Mouse (Mus musculus): ENCODE measurements at regions not wholly inside any gene's neighbourhood (a gene's known extent, or its start where the extent isn't known, plus 50 kb on each side); places are given as distances from the start of the nearest gene placed in this dataset.

DNA sequence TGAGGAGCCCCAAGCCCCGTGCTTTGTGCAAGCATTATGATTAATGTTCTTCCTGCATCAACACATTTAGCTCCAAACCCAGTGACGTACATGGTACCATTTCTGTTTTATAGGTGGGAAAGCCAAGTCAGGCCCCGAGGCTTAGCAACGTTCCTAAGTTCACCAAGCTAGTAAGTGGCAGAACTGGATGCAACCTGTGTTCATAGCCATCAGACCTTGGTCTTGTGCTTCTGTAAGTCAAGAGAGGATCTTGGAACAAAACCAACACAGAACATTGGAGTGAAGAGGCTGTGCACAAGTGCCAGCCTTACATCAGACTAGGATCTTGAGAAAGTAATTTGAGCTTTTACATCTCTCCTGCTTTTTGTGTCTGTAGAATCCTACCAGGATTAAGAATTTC lies 71.3 kb downstream of the Cdc7 start:
- peak in 1 of 2 experiments; percentile 49; a peak in 2 of 4 replicates for ATAC-seq (replicated peaks in 1 of 2; ENCODE audit: insufficient read depth in 1 of 2, low FRiP score in 2 of 2, low TSS enrichment in 1 of 2, low read depth in 1 of 2, poor library complexity in 2 of 2, severe bottlenecking in 2 of 2)

DNA sequence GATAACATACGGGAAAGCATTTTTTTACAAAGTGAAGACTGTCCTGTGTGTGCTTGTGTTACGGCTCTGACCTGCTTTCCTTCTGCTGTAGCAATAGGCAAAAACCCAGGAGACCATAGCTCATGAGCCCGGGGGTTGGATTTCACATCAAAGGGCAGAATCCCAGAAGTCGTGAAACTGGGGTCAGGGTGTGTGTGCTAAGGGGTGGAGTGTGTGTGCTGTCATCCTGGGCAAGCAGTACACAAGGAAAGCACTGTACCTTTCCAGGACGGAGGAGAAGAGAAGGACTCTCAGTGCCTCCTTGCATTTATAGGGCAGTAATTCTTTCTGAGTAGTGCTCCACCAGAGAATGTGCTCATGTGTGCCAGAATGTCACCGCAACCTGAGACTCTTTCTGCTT lies 71.7 kb downstream of the Cdc7 start:
- no peak for ATAC-seq (replicated peaks in 1 of 2; ENCODE audit: insufficient read depth in 1 of 2, low FRiP score in 2 of 2, low TSS enrichment in 1 of 2, low read depth in 1 of 2, poor library complexity in 2 of 2, severe bottlenecking in 2 of 2)

DNA sequence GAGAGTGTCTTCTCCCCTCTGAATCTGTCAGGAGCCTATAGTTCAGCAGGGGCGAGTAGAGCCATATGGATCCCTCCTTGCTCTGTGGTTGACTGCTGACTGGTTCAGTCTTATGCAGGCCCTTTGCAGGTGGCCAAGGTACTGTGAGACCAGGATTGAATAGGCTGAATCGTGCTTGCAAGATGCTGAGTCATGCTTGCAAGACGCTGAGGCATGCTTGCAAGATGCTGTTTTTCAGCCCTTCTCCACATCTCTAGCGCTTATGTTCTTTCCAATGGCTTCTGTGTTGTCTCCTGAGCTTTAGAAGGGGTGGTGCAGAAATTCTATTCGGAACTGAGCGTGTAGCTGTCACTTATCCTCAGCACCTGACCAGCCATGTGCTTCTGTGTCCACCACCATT lies 72.4 kb downstream of the Cdc7 start:
- no peak for ATAC-seq (replicated peaks in 1 of 2; ENCODE audit: insufficient read depth in 1 of 2, low FRiP score in 2 of 2, low TSS enrichment in 1 of 2, low read depth in 1 of 2, poor library complexity in 2 of 2, severe bottlenecking in 2 of 2)

DNA sequence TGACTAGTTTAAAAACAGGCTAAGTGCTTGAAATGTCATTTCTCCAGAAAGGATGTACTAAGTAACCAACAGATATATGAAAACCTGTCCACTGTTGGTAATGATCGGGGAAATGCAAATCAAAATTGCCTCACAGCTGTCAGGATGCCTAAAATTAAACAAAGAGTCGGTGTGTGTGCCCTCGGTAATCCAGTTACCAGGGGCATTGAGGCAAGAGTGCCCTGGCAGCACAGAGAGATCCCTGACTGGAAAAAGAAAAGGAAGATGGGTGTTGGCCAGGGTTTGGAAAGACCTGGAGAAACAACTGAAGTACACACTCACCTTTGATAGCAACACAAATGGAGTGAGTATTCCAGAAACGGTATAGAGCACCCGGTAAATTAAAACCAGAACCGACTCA lies 73.0 kb downstream of the Cdc7 start:
- ATAC-seq (replicated peaks in 1 of 2; ENCODE audit: insufficient read depth in 1 of 2, low FRiP score in 2 of 2, low TSS enrichment in 1 of 2, low read depth in 1 of 2, poor library complexity in 2 of 2, severe bottlenecking in 2 of 2), result no peak

DNA sequence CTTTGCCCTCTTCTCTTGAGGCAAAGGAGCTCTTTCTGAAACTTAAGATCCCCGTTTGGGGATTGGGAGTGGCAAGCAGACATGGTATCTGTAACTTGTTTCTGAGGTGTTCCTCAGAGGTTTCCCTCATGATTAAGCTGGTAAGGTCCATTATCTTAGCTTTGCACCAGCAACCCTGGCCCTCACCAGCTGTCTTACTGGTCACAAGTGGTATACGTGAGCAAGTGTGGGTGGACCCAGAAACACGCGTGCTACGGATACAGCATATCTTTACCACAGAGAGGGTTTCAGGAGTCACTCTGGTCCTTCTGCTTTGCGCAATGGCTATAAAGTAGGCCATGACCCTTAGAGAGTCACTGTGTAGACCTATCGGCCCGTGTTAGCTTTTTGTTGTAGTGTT lies 75.2 kb downstream of the Cdc7 start:
- ATAC-seq (replicated peaks in 1 of 2; ENCODE audit: insufficient read depth in 1 of 2, low FRiP score in 2 of 2, low TSS enrichment in 1 of 2, low read depth in 1 of 2, poor library complexity in 2 of 2, severe bottlenecking in 2 of 2), result no peak

DNA sequence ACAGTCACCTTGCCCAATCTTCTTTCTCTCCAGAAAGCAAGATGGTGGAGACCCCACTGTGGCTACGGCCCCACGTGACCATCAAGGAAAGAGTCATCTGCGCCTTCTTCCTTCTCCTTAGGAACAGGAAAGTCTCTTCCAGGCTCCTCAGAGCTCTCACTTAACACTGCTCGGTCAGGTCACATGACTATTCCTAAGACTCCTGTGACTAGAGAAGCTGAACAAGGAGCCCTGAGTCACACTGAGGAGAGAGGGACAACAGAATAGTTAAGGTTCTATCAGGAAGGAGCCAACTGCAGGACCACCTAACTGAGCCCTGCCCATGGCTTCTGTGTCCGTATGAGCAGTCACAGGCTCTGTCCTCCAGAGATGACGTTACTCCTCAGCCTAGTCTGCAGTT lies 75.8 kb downstream of the Cdc7 start:
- ATAC-seq (replicated peaks in 1 of 2; ENCODE audit: insufficient read depth in 1 of 2, low FRiP score in 2 of 2, low TSS enrichment in 1 of 2, low read depth in 1 of 2, poor library complexity in 2 of 2, severe bottlenecking in 2 of 2), result no peak

DNA sequence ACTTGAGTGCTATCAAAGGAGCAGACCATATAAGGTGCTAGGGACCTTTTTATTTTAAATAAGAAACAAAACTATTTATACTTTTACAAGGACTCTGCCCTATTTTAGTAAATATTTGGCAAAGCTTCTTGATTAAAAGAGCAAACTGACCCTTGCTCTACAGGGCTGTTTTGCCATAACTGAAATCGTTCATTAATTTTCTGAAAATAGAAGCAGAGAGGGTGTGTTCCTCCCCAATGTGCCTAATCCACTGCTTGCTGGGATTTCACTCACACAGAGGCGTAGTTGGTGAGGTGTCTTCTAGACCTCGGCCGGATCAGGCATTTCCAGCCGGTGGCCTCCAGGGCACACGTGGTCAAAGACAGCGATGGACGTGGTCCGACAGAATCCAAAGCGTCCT lies 76.4 kb downstream of the Cdc7 start:
- ATAC-seq (replicated peaks in 1 of 2; ENCODE audit: insufficient read depth in 1 of 2, low FRiP score in 2 of 2, low TSS enrichment in 1 of 2, low read depth in 1 of 2, poor library complexity in 2 of 2, severe bottlenecking in 2 of 2), result no peak

DNA sequence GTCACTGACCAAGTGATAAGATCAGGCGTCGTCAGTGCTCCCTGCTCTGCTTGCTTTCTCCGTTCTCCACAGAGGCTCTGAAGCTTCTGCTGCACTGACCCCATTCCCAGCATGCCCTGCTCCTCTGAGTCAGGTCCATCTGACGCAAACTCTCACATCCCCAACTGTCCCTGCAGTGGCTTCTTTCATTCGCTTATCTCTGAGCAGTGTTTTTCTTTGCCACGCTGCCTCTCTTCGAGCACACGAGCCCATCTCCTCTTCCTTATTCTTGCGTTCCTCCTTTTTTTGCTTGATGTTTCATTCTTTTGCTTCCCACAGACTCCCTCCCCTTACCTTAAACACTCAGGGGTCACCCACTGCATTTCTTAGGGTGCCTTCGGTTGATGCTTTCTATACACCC lies 81.0 kb downstream of the Cdc7 start:
- no peak for ATAC-seq (replicated peaks in 1 of 2; ENCODE audit: insufficient read depth in 1 of 2, low FRiP score in 2 of 2, low TSS enrichment in 1 of 2, low read depth in 1 of 2, poor library complexity in 2 of 2, severe bottlenecking in 2 of 2)

DNA sequence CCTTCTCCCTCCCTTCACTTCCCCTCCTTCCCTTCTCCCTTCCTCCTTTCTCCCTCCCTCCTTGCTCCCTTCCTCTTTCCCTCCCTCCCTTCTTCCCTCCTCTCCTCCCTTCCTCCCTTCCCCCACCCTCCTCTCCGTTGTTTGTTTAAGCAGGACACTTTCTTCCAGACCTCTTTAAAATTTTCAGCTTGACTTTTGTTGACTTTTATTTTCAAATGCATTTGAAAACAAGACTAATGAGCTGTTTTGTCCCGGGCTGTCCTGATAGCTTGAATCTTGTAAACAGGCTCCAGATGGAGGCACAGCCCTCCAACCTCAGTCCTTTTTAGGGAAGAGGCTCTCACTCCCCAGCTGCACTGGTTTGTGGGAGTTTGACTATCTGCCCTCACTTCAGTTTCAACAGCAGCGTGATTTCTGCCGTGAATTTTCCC lies 82.4 kb downstream of the Cdc7 start:
- no peak for ATAC-seq (replicated peaks in 1 of 2; ENCODE audit: insufficient read depth in 1 of 2, low FRiP score in 2 of 2, low TSS enrichment in 1 of 2, low read depth in 1 of 2, poor library complexity in 2 of 2, severe bottlenecking in 2 of 2)

DNA sequence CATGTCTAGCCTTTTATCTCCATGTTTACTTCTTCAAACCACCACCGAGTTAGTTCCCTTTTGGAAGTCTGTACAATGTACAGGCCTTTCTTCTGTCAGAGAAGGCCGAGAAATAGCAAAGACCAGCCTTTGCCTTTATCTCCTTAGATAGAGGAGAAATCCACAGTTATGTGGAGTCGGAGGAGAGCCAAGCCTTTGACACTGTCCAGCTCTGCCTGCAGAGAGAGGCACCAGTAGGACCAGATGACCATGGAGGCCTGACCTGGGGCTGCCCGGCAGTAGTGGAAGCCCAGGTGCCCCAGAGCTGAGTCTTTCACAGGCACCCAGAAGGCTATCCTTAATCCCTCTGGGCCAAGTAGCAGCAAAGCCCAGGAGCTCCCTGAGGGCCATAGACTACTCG lies 84.5 kb downstream of the Cdc7 start:
- no peak for ATAC-seq (replicated peaks in 1 of 2; ENCODE audit: insufficient read depth in 1 of 2, low FRiP score in 2 of 2, low TSS enrichment in 1 of 2, low read depth in 1 of 2, poor library complexity in 2 of 2, severe bottlenecking in 2 of 2)

DNA sequence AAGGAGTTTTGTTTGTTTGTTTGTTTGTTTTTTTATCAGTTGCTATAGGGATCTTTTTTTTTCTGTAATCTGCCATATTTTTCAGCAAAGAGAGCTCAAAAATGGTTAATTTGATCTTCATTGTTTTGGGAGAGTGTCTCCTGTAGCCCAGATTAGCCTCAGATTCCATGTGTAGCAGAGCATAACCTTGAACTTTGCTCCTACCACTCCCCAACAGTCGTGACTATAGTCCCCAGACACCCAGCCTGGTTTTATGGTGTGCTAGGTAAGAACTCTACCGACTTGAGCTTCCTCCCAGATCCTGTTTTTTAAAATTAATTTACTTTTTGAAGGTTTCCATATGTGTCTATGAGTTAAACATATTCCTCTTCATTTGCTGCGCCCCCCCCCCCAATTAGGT lies 86.0 kb downstream of the Cdc7 start:
- no peak for ATAC-seq (replicated peaks in 1 of 2; ENCODE audit: insufficient read depth in 1 of 2, low FRiP score in 2 of 2, low TSS enrichment in 1 of 2, low read depth in 1 of 2, poor library complexity in 2 of 2, severe bottlenecking in 2 of 2)

DNA sequence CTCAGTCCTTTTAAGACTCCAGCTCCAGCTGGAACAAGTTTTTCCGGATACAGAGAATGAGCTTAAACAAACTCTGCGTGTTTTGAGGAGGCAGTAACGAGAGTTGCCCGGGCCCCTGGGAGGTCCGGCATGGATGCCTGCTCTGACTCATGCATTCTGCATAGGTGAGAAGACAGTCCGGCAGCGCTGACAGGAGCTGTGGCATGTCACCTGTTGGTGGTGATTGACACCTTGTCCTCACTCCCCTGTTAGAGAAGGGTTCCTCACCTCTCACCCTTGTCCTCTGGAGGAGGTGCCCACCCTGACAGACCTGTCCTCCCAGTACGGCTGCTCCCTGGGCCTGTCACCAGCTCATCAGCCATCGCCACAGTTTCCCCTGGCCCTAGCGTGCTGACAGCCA lies 87.7 kb downstream of the Cdc7 start:
- no peak for ATAC-seq (replicated peaks in 1 of 2; ENCODE audit: insufficient read depth in 1 of 2, low FRiP score in 2 of 2, low TSS enrichment in 1 of 2, low read depth in 1 of 2, poor library complexity in 2 of 2, severe bottlenecking in 2 of 2)

DNA sequence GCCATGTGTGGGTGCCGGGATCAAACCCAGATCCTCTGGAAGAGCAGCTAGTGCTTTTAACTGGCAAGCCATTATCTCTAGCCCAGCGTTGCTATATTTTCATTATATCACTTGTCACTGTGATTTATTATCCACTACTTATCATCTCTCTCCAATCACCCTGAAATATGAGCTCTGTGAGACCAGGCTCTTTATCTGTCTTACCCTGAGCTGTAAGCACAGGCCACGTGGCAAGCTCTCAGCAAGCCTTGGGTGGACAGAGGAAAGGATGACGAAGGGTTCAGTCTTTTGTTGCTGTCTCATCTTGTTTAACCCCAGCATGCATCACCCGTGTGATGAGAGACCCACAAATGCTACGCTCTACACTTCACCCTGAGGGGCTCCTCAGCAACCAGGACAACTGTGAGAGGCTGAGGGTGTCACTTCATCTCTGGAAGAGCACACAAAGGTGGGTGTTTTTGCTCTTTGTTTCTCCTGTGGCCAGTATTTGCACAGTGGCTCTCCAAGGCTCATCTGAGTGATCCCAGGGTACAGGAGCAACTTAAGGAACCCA lies 90.9 kb downstream of the Cdc7 start:
- peak; percentile 16 to 25; a peak in 1 of 4 replicates for ATAC-seq (replicated peaks in 1 of 2; ENCODE audit: insufficient read depth in 1 of 2, low FRiP score in 2 of 2, low TSS enrichment in 1 of 2, low read depth in 1 of 2, poor library complexity in 2 of 2, severe bottlenecking in 2 of 2)

DNA sequence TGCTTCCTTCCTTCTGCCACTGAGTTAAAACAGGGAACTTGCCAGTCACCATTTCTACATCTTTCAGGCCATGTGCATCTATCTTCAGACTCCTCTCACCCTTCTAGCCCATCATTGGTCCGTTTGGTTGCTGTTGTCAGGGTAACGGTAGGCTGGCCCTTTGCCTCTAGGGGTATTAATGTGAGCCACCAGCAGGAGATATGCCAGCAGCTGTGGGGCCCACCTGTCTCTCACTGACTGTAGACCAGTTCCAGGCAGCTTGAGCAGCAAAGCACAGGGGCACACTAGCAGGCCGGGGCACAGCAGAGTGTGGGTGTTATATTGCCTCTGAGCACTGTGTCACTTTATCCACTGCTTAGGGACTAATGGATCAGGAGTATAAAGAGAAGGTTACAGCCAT lies 91.3 kb downstream of the Cdc7 start:
- ATAC-seq (replicated peaks in 1 of 2; ENCODE audit: insufficient read depth in 1 of 2, low FRiP score in 2 of 2, low TSS enrichment in 1 of 2, low read depth in 1 of 2, poor library complexity in 2 of 2, severe bottlenecking in 2 of 2), result peak; percentile 33 to 43; a peak in 3 of 4 replicates
